Mouse (Mus musculus): ENCODE measurements at regions not wholly inside any gene's neighbourhood (a gene's known extent, or its start where the extent isn't known, plus 50 kb on each side); places are given as distances from the start of the nearest gene placed in this dataset.
"Not testable (repeated sequence)": the region's sequence is repeated elsewhere in the genome, so short reads cannot be mapped to it uniquely, and the experiment has no call there.

DNA sequence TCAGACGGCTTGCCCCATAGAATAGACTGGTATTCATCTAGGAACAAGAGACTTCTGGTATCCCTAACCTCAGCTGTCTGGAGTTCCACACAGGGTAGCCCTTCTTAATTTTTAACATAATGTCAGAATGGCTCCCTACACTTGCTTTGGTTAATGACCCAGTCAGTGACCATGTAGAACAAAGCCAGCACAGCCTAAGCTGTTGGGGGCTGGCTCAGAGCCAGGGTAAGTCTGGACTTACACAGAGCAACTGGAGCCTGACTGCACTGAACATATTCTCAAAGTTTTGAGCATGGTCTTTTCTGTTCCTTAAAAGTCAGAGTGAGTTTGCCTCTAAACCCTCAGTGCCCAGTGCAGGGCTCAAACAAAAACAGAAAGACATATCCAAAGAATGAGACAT, 123.4 kb downstream of the Gm6685 start:
- Histone ChIP-seq H3K9ac (ENCODE audit: low read length) (no peak overlapping the region), H3K4me3 (ENCODE audit: low read depth, low read length) (no peak overlapping the region), H3K4me2 (ENCODE audit: low read length) (no peak overlapping the region), H3K4me1 (ENCODE audit: control insufficient read depth, insufficient read depth, low read length) (no peaks in the 10 kb centered on the region), H3K27ac (ENCODE audit: low read depth, low read length) (no peak overlapping the region), H3K27me3 (replicated peaks; ENCODE audit: control insufficient read depth, insufficient read depth, low read length) (no peaks in the 10 kb centered on the region), H3K36me3 (ENCODE audit: control insufficient read depth, insufficient read depth, low read length) (no peaks in the 10 kb centered on the region), H3K9me3 (replicated peaks; ENCODE audit: control insufficient read depth, low read length) (0 out of 2 replicates have a peak, but pooled peaks cover 4% of the 10 kb centered on the region)
- WGBS: 70% methylated on average over 1 of the region's 1 CpGs
- ATAC-seq (no peak), DNase-seq (ENCODE audit: low spot score) (peak; percentile 5)

DNA sequence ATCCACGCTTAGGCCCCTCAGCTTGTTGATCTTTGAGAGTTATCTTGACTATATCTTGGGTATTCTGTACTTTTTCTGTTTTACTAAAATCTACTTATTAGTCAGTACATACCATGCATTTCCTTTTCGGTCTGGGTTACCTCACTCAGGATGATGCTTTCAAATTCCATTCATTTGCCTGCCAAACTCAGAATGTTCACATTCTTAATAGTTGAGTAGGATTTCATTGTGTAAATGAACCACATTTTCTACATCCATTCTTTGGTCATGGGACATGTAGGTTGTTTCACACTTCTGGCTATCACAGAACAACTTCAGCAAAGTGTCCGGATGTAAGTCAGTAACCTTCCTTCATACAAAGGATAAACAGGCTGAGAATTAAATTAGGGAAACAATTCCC, 126.1 kb downstream of the Gm6685 start:
- 90% methylated on average over 3 of the region's 3 CpGs for WGBS
- H3K9ac ChIP-seq (ENCODE audit: low read length): no peak overlapping the region
- no peaks in the 10 kb centered on the region for H3K4me1 ChIP-seq (ENCODE audit: control insufficient read depth, insufficient read depth, low read length)
- 0 out of 2 replicates have a peak, but pooled peaks cover 4% of the 10 kb centered on the region for H3K9me3 ChIP-seq (replicated peaks; ENCODE audit: control insufficient read depth, low read length)
- H3K4me2 ChIP-seq (ENCODE audit: low read length): no peak overlapping the region
- ATAC-seq: no peak
- H3K27me3 ChIP-seq (replicated peaks; ENCODE audit: control insufficient read depth, insufficient read depth, low read length): no peaks in the 10 kb centered on the region
- H3K4me3 ChIP-seq (ENCODE audit: low read depth, low read length): no peak overlapping the region
- DNase-seq (ENCODE audit: low spot score): no peak
- H3K27ac ChIP-seq (ENCODE audit: low read depth, low read length): no peak overlapping the region
- H3K36me3 ChIP-seq (ENCODE audit: control insufficient read depth, insufficient read depth, low read length): no peaks in the 10 kb centered on the region

DNA sequence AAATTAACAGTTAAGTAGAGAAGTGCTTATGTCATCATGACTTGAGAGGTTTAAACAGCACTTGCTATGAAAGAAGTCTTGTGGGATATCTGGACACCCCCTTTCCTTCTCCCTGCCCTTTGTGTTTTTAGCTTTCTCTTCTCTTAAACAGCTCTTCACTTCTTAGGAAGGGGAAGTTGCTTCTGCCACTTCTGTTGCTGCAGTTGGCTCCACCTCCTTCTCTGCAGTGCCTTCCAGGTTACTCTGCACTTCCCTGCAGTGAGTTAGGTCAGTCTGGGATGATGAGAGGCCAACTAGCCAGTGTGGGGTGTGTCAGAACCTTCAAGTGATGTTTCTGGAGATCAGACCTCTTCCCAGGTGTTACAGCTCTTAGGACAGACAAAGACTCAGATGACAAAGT, 137.5 kb downstream of the Gm6685 start:
- DNase-seq (ENCODE audit: low spot score): no peak
- Histone ChIP-seq H3K9me3 (replicated peaks; ENCODE audit: control insufficient read depth, low read length) (no peaks in the 10 kb centered on the region), H3K4me1 (ENCODE audit: control insufficient read depth, insufficient read depth, low read length) (no peaks in the 10 kb centered on the region), H3K9ac (ENCODE audit: low read length) (no peak overlapping the region), H3K4me3 (ENCODE audit: low read depth, low read length) (no peak overlapping the region), H3K36me3 (ENCODE audit: control insufficient read depth, insufficient read depth, low read length) (no peaks in the 10 kb centered on the region), H3K4me2 (ENCODE audit: low read length) (no peak overlapping the region), H3K27me3 (replicated peaks; ENCODE audit: control insufficient read depth, insufficient read depth, low read length) (no peaks in the 10 kb centered on the region), H3K27ac (ENCODE audit: low read depth, low read length) (no peak overlapping the region)
- no peak for ATAC-seq

DNA sequence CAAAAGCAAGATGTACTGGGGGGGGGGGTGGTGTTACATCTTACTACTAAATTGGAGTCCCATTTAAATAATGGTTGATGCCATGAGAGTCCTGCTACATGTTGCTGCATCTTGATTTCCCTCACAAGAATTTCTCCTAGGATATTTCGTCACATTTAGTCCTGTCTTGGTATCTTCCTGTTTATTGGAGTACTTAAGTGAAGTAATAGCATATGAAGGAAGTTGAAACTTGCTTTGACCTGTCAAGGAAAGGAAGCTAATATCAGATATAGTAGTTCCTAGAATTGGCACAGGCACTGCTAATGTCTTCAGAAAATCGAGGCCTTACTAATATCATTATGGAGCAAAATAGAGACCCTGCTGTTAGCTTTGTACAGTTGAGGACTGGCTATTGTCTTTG, 151.5 kb downstream of the Gm6685 start:
- Histone ChIP-seq H3K9me3 (replicated peaks; ENCODE audit: control insufficient read depth, low read length) (no peaks in the 10 kb centered on the region), H3K4me2 (ENCODE audit: low read length) (no peak overlapping the region), H3K27ac (ENCODE audit: low read depth, low read length) (no peak overlapping the region), H3K4me1 (ENCODE audit: control insufficient read depth, insufficient read depth, low read length) (no peaks in the 10 kb centered on the region), H3K4me3 (ENCODE audit: low read depth, low read length) (no peak overlapping the region), H3K27me3 (replicated peaks; ENCODE audit: control insufficient read depth, insufficient read depth, low read length) (no peaks in the 10 kb centered on the region), H3K9ac (ENCODE audit: low read length) (no peak overlapping the region), H3K36me3 (ENCODE audit: control insufficient read depth, insufficient read depth, low read length) (no peaks in the 10 kb centered on the region)
- WGBS: 93% methylated on average over 2 of the region's 2 CpGs
- ATAC-seq (no peak), DNase-seq (ENCODE audit: low spot score) (no peak)

DNA sequence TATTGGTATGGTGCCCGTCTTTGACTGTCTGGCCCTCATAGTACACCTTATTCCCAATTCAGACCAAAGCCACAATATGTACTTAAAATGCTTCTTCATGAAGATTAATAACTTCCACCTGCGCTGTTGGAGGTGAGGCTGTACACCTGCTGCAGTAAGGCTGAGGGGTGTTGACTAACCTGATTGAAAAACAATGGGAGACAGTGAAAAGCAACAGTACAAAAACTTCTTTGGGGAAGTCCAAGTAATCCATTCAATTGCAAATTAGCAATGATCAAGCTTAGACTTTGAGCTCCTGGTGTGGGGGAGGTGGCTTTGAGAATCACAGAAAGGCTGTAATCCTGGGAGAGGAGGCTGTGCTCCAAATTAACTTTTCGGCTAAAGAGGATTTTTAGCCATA, 152.2 kb downstream of the Gm6685 start:
- not testable (repeated sequence) for H3K27me3 ChIP-seq (replicated peaks; ENCODE audit: control insufficient read depth, insufficient read depth, low read length); DNase-seq (ENCODE audit: low spot score); H3K36me3 ChIP-seq (ENCODE audit: control insufficient read depth, insufficient read depth, low read length); H3K9ac ChIP-seq (ENCODE audit: low read length); H3K4me2 ChIP-seq (ENCODE audit: low read length); H3K9me3 ChIP-seq (replicated peaks; ENCODE audit: control insufficient read depth, low read length); H3K4me3 ChIP-seq (ENCODE audit: low read depth, low read length); H3K4me1 ChIP-seq (ENCODE audit: control insufficient read depth, insufficient read depth, low read length); H3K27ac ChIP-seq (ENCODE audit: low read depth, low read length); ATAC-seq
- WGBS: 54% methylated on average over 3 of the region's 3 CpGs

DNA sequence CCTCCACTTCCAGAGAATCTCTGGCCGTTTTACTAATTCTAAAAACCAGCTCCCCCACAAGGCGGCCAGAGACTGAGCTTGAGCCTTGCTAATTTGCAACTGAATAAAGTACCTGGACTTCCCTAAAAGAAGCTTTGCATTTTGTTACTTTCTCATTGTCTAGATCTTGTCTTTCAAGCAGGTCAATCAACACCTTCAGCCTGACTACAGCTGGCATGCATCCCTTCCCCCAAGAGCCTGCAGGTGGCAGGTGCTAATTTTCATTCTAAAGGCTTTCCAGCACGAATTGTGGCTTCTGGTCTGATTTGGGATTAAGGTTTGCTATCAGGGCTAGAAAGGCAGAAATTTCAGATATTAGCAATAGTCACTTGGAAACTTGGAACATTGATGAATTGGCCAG, 168.4 kb downstream of the Gm6685 start:
- Histone ChIP-seq H3K4me1 (ENCODE audit: control insufficient read depth, insufficient read depth, low read length) (no peaks in the 10 kb centered on the region), H3K4me2 (ENCODE audit: low read length) (no peak overlapping the region), H3K9me3 (replicated peaks; ENCODE audit: control insufficient read depth, low read length) (peaks cover 7% of the 10 kb centered on the region; the same call in 1 of the 2 replicates), H3K27ac (ENCODE audit: low read depth, low read length) (no peak overlapping the region), H3K27me3 (replicated peaks; ENCODE audit: control insufficient read depth, insufficient read depth, low read length) (no peaks in the 10 kb centered on the region), H3K36me3 (ENCODE audit: control insufficient read depth, insufficient read depth, low read length) (no peaks in the 10 kb centered on the region), H3K4me3 (ENCODE audit: low read depth, low read length) (no peak overlapping the region), H3K9ac (ENCODE audit: low read length) (no peak overlapping the region)
- WGBS: 55% methylated on average over 3 of the region's 3 CpGs
- no peak for ATAC-seq
- no peak for DNase-seq (ENCODE audit: low spot score)

DNA sequence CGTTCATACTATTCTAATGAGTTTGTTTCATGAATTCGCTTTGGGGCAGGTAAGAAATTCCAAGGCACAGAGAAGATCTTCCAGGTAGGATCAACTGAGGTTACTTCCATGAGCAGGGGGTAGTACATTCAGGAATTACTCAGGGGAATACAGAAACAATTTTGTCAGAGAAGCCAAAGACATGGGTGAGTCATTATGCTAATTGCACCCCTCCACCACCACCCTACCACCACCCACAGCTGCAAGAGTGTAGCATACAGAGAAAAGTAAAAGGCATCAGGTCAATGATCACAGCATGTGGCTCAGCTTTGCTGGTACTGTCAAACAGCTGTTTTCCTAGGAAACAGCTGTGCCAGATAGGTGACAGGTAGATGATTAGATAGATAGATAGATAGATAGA, 187.2 kb downstream of the Gm6685 start:
- 92% methylated on average over 2 of the region's 2 CpGs for WGBS
- Histone ChIP-seq H3K27ac (ENCODE audit: low read depth, low read length) (no peak overlapping the region), H3K4me1 (ENCODE audit: control insufficient read depth, insufficient read depth, low read length) (no peaks in the 10 kb centered on the region)

More for the DNA sequence above, 187.2 kb downstream of the Gm6685 start:
- DNase-seq (ENCODE audit: low spot score) (no peak), ATAC-seq (no peak)
- Histone ChIP-seq H3K27me3 (replicated peaks; ENCODE audit: control insufficient read depth, insufficient read depth, low read length) (no peaks in the 10 kb centered on the region), H3K9ac (ENCODE audit: low read length) (no peak overlapping the region), H3K9me3 (replicated peaks; ENCODE audit: control insufficient read depth, low read length) (no peaks in the 10 kb centered on the region), H3K4me3 (ENCODE audit: low read depth, low read length) (no peak overlapping the region), H3K4me2 (ENCODE audit: low read length) (no peak overlapping the region), H3K36me3 (ENCODE audit: control insufficient read depth, insufficient read depth, low read length) (no peaks in the 10 kb centered on the region)

Measured in forebrain, embryonic 14.5 days (tissue).